Comparison of ENCODE assay signal across 14 mouse cellular contexts in the genomic region with DNA sequence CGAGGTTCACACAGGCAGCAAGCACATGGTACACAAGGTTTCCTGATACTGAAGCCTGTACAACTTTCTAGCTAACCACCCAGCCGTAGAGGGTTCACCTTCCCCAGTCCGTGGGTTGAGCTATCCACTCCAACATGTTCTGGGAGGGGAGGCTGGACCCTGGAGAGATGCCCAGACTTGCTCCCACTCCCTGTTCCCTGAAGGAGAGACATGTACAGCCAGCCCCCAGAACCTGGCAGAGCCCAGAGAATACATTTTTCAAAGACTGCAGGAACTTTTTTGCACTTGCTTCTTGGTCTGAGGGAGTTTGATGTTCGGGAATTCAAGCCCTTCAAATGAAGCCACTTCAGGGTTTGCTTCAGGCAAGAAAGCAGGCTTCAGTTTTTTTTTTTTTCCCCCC.
DNase-seq lines count a peak whose midpoint lies in the region; ATAC-seq and TF ChIP-seq lines count a peak whose summit lies in the region.
"Had no signal": no experiment of that assay in that cellular context is flagged by ENCODE, and none has a peak within 500 bp of the region (broad histone marks: within the 10 kb centered on the region; RNA-seq: fewer than 3 reads in every experiment).

No protein-coding gene starts in this region.

- intact Hi-C loops in left cerebral cortex, adult 2 months (cut with DNase I) = loop anchor here (5.0 kb wide), 1 partner anchor 121 kb away; no protein-coding TSS in a partner anchor
- intact Hi-C loops in left cerebral cortex, postnatal 10 days (cut with DNase I) = no loop called here

- no peaks in the 10 kb centered on the region for H3K36me3 ChIP-seq in heart, embryonic 13.5 days
- H3K36me3 ChIP-seq: embryonic facial prominence, embryonic 13.5 days; limb, embryonic 13.5 days; lung, embryonic 15.5 days had no signal

- H3K4me3 ChIP-seq in left cerebral cortex, adult 2 months = no peak overlapping the region
- no peak overlapping the region for H3K4me3 ChIP-seq in embryonic fibroblast, embryonic 13.5 days (ENCODE audit: insufficient read depth, low read length)
- no peak overlapping the region for H3K4me3 ChIP-seq in heart, embryonic 13.5 days
- H3K4me3 ChIP-seq: embryonic facial prominence, embryonic 13.5 days; limb, embryonic 13.5 days; lung, embryonic 15.5 days had no signal

- H3K27ac ChIP-seq in left cerebral cortex, adult 2 months = peak overlapping the region; percentile 75
- H3K27ac ChIP-seq in embryonic fibroblast, embryonic 13.5 days (ENCODE audit: insufficient read depth, low read length) = peak overlapping the region; percentile 27; the same call in 1 of the 2 replicates
- peak overlapping the region; percentile 90 for H3K27ac ChIP-seq in heart, embryonic 13.5 days (replicated peaks)
- H3K27ac ChIP-seq: embryonic facial prominence, embryonic 13.5 days; limb, embryonic 13.5 days; lung, embryonic 15.5 days had no signal

- no peak for ATAC-seq in heart, embryonic 13.5 days (ENCODE audit: extremely low read depth, insufficient number of reproducible peaks, low FRiP score, low TSS enrichment)
- ATAC-seq: forebrain, embryonic 14.5 days had no signal

- H3K9me3 ChIP-seq in heart, embryonic 13.5 days = no peaks in the 10 kb centered on the region
- H3K9me3 ChIP-seq: embryonic facial prominence, embryonic 13.5 days; lung, embryonic 15.5 days had no signal

- no peak for TF ChIP-seq POLR2A in embryonic fibroblast, embryonic 13.5 days (IDR thresholded peaks at IDR 0.05; ENCODE audit: low read depth, low read length)

- peak overlapping the region; percentile 41 for H3K9ac ChIP-seq in heart, embryonic 13.5 days
- H3K9ac ChIP-seq: embryonic facial prominence, embryonic 13.5 days; limb, embryonic 13.5 days; lung, embryonic 15.5 days had no signal

- peak in 1 of 2 experiments; percentile 74 for DNase-seq in left cerebral cortex, adult 2 months (ENCODE audit: extremely low spot score in 1 of 2, low spot score in 2 of 2)
- DNase-seq in left cerebral cortex, postnatal 10 days (ENCODE audit: extremely low spot score in 1 of 2, low spot score in 2 of 2) = no peak
- DNase-seq in right cerebral cortex, postnatal 14 days = peak; percentile 55
- DNase-seq in adrenal gland, adult 18-20 months (ENCODE audit: low spot score in 2 of 2) = no peak
- DNase-seq in cerebellum, adult 18-20 months = no peak
- DNase-seq: cerebellum, adult 8-10 months had no signal

- TF ChIP-seq CTCF in left cerebral cortex, adult 2 months (IDR thresholded peaks at IDR 0.05) = no peak
- no peak for TF ChIP-seq CTCF in embryonic fibroblast, embryonic 13.5 days (IDR thresholded peaks at IDR 0.05; ENCODE audit: borderline replicate concordance, insufficient read depth, low read length)

- H3K4me2 ChIP-seq in heart, embryonic 13.5 days = peak overlapping the region; percentile 2; the same call in 1 of the 2 replicates
- H3K4me2 ChIP-seq: embryonic facial prominence, embryonic 13.5 days; limb, embryonic 13.5 days; lung, embryonic 15.5 days; midbrain, embryonic 11.5 days had no signal

- WGBS in heart, embryonic 13.5 days = 49% methylated on average over 4 of the region's 4 CpGs

- H3K4me1 ChIP-seq in embryonic fibroblast, embryonic 13.5 days (ENCODE audit: control insufficient read depth, insufficient read depth, low read length) = 0 out of 2 replicates have a peak, but pooled peaks cover under 1% of the 10 kb centered on the region
- H3K4me1 ChIP-seq in heart, embryonic 13.5 days = peaks cover 72% of the 10 kb centered on the region

- no peaks in the 10 kb centered on the region for H3K27me3 ChIP-seq in heart, embryonic 13.5 days (replicated peaks)
- H3K27me3 ChIP-seq: CH12.LX; embryonic facial prominence, embryonic 13.5 days; limb, embryonic 13.5 days; lung, embryonic 15.5 days had no signal

Comparison
In these comparisons a context has a peak if more than half of its experiments do, and no peak if none do; other contexts are left out.
1. H3K27ac ChIP-seq: peak in every context shown above with its lines; median percentile 90 in heart, embryonic 13.5 days; 75 in left cerebral cortex, adult 2 months; 27 in embryonic fibroblast, embryonic 13.5 days.